Mouse (Mus musculus): Measurements from ENCODE around the gene Cops9. TPM values are rescaled to one million over a fixed set of nuclear protein-coding genes. Genes with fewer than 3 reads are reported as not detected.
A peak's percentile ranks its signal among the peaks of the same experiment; 100 is the strongest.

Cops9 gene
- total RNA-seq, 4 experiments from 2014 or later, result 199 to 246 (median 216) TPM

GRCm38 (mm10) chr1:92647026-92647425 lies 5.2 kb upstream of the Cops9 start:
- DNase-seq (ENCODE audit: low spot score in 2 of 2), result no peak

DNA sequence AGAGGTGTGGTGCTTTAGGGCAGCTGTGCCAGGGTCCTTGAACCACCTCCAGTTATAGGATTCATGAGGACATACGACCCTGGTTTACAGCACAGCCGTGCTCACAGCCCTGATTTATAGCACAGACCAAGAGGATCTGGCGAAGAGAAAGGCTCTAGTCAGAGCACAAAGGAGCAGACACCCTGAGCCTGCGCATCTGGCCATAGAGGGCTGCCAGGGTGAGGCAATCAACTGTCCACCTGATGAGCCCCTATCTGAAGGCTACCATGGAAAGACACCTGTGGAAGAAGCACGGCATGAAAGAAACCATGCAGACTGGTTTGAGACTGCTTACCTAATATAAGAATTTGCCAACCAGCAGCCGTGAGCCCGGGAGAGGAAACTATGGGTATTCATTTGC lies 4.8 kb upstream of the Cops9 start:
- DNase-seq (ENCODE audit: low spot score in 2 of 2), result no peak

GRCm38 (mm10) chr1:92646111-92646510 lies 4.3 kb upstream of the Cops9 start:
- DNase-seq (ENCODE audit: low spot score in 2 of 2), result no peak

GRCm38 (mm10) chr1:92644916-92645315 lies 3.1 kb upstream of the Cops9 start:
- DNase-seq (ENCODE audit: low spot score in 2 of 2), result no peak

- DNase-seq (ENCODE audit: low spot score in 2 of 2), result no peak
Observed at GRCm38 (mm10) chr1:92643691-92644090, 1.9 kb upstream of the Cops9 start.

GRCm38 (mm10) chr1:92640393-92640792 lies 1.4 kb downstream of the Cops9 start:
- DNase-seq (ENCODE audit: low spot score in 2 of 2), result no peak

DNA sequence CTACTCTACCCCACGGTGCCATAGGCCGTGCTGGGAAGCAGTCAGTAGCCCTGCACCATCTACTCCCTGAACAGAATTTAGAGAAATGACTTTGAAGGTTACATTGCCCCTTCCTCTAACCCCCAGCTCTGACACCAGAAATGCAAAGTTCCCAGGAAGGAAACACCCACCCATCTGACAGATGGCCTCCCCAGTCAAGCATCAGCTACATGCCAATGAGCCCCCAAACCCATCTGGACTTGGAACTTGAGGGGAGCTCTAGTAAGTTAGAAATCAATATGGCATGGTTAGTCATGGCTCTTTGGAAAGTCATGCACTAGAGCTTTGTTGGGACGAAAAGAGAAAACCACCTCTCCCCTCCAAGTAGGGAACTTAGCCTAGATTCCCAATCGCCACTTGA lies 3.0 kb downstream of the Cops9 start:
- no peak for DNase-seq (ENCODE audit: low spot score in 2 of 2)

- DNase-seq (ENCODE audit: low spot score in 2 of 2), result peak in 1 of 2 experiments; percentile 81
Observed at GRCm38 (mm10) chr1:92638181-92638580, 3.6 kb downstream of the Cops9 start.

DNA sequence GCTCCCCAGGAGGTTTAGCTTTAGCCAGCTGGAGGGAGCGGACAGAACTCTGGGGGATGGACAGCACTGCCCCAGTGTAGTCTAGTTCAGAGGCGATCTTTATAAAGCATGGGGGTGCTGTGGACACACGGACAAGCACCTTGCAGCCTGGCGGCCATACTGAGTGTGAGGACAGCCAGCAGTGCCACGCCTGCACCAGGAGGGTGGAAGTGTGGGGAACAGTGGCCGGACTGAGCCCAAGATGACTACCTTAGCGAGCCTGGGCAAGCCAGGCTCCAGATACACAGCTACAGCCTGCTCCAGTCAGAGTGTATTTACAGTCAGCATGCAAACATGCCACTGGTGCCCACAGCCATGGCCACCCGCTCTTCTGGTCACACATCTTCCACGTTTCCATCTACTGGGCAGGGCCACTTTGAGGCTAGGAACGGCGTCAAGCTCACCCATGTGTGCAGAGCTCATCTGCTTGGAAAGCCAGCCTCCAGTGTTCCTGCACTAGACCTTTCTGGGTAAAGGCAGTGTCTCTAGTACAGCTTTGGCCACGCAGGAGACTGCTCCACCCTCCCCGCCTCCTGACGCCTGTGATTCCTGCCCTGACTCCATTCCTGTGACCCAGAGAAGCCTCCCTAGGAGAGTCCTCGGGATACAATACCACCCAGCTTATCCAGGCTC lies 4.1 kb downstream of the Cops9 start:
- DNase-seq (ENCODE audit: low spot score in 2 of 2), result no peak

- DNase-seq (ENCODE audit: low spot score in 2 of 2), result no peak
Observed at GRCm38 (mm10) chr1:92636676-92637075, 5.1 kb downstream of the Cops9 start.

DNA sequence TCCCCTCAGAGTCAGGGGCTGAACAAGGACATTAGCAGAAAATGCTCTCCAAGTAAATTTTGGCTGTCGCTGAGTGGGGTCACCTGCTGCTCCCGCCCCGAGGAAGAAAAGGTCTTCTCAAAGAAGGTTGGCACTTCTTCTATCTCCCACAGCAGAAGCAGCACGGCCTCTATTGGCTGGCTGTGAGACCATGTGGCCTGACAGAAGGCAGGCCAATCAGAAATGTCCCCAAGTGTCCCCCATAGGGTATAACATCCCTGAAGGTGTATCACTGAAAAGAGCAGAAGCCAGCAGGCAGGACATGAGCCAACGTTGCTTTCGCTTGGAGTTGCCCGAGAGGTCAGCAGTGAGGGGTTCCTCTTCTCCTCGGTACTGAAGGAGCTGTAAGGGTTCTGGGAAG lies 5.8 kb downstream of the Cops9 start:
- no peak for DNase-seq (ENCODE audit: low spot score in 2 of 2)

- peak in 1 of 2 experiments; percentile 5 for DNase-seq (ENCODE audit: low spot score in 2 of 2)
Observed at GRCm38 (mm10) chr1:92634976-92635599, 6.7 kb downstream of the Cops9 start.

DNA sequence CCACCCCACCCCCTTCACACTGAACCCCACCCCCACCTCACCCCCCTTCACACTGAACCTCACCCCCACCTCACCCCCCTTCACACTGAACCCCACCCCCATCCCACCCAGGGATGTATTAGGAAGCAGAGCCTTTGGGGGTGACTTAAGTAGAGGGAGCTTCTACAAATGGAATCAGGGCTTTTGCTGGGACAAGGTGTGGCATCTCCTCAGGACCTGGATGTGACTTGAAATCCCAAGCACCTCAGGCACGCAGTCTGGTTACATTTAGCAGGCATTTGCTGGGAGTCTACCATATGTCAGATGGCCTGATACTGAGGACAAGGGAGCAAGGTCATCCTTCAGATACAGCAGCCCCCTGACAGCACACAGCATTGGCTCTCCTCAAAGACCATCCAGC lies 7.2 kb downstream of the Cops9 start:
- DNase-seq (ENCODE audit: low spot score in 2 of 2), result no peak

- peak in 1 of 2 experiments; percentile 3 for DNase-seq (ENCODE audit: low spot score in 2 of 2)
Observed at GRCm38 (mm10) chr1:92633726-92634125, 8.1 kb downstream of the Cops9 start.

DNA sequence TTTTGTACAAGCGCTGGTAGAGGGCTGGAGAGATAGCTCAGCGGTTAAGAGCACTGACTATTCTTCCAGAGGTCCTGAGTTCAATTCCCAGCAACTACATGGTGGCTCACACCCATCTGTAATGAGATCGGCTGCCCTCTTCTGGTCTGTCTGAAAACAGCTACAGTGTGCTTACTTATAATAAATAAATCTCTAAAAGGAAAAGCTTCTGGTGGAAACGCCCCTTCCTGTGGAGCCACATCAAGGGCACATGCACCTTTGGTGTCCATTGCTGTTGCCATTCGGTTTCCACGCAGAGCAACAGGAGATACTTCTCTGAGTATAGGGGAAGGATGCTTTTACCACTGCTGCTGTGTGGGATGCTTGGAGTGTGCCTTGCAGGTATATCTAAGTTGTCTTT lies 8.8 kb downstream of the Cops9 start:
- no peak for DNase-seq (ENCODE audit: low spot score in 2 of 2)

GRCm38 (mm10) chr1:92632196-92632595 lies 9.6 kb downstream of the Cops9 start:
- DNase-seq (ENCODE audit: low spot score in 2 of 2), result no peak

DNA sequence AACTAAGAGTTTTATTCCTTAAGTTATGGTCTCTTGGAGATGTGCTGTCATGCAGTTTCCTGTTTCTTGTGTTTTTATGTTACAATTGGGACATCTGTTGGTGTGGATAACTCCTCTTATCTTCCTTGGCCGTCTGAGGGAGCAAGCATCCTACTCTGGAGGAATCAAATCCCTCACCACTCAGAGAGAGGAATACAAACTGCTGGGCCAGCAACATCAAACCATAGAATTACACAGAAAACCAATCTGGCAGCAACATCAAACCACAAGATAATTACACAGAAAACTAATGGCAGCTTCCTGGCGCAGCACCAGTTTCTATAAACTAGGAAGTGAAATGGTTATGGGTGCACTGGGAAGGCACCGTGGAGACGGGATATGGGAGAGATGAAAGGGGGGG lies 13.6 kb downstream of the Cops9 start:
- no peak for DNase-seq (ENCODE audit: low spot score in 2 of 2)

GRCm38 (mm10) chr1:92618360-92618759 lies 23.4 kb downstream of the Cops9 start:
- DNase-seq (ENCODE audit: low spot score in 2 of 2), result no peak

GRCm38 (mm10) chr1:92617488-92617887 lies 24.3 kb downstream of the Cops9 start, which contains the start of gene Olfr12:
Gene Olfr12 (plus strand): TSS chr1:92617788.
- DNase-seq (ENCODE audit: low spot score in 2 of 2), result no peak

DNA sequence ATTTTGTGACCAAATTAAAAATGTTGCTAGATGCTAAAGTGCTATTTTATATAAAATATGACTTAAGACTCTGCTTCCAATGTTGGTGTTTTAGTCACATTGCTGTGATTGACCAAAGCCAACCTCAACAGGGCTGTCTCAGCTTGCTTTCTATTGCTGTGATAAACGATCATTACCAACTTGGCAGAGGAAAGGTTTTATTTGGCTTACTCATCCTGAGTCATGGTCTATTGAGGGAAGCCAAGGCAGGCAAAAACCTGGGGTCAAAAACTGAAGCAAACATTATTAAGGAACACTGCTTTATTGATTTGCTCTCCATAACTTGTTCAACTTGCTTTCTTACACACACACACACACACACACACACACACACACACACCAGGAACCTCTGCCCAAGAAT lies 25.7 kb downstream of the Cops9 start:
- DNase-seq (ENCODE audit: low spot score in 2 of 2), result no peak

DNA sequence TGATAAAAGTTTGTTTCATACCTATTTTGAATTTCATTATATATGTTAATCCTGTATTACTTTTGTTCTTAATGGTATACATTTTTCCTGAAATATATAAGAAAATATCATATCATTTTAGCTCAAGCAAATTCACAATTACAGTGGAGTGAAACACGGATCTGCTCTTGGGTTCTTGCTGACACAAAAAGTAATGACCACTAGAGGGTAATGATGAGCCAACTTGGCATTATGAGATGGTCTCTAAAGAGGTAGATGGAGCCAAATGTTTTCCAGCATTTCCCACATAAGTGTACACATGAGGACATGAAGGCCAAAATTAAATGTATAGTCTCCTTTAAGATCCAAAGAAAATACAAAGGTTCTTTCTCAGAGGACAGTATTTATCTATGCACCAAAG lies 27.3 kb downstream of the Cops9 start:
- DNase-seq (ENCODE audit: low spot score in 2 of 2), result no peak

DNA sequence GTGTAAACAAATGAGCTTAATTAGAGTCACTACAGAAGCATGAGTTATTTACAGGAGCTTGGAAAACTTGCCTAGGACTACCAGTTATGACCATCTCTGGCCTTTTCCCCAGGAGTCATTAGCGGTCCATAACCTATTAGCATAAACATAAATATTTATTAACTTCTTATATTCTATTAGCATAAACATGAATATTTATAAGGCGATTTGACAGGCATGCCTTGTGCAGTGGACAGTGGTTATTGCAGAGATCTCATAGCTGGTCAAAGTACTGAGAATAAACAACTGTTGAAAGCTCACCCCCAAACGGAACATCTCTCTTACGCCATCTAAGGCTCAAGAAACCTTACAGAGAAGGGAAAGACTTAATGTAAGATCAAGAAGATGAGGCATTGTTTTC lies 28.6 kb downstream of the Cops9 start:
- no peak for DNase-seq (ENCODE audit: low spot score in 2 of 2)

DNA sequence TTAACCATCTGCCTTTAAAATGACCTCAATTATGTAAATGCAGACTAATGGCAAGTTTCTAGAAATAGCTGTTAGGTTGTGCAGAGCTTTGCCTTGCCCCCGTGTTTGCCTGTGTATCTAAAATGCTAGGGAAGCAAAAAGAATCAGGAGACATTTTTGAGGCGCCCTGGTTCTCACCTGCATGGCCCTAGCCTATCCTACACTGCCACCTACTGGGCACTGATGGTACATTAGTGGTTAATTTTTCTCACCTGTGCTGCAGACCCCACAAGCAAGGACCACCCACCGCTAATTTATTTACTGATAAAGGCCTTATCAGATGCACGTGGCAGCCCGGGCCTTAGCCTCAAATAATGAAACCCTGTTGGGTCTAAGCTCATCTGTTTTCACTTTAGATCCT lies 30.8 kb downstream of the Cops9 start:
- DNase-seq (ENCODE audit: low spot score in 2 of 2), result peak; percentile 21 to 43
